Mouse (Mus musculus) mouse trophoblast stem cell (cell line): ENCODE measurements around the gene Dnm2.

Source experiments
- in situ Hi-C, 2 experiments: fragments of 300-500 bp; cut with MseI, MboI; formaldehyde crosslinking; loops; 2 replicates in 1 of 2; 3 replicates in 1 of 2; pipeline ENCODE4 v1.15.1; 2025

Dnm2 gene

DNA sequence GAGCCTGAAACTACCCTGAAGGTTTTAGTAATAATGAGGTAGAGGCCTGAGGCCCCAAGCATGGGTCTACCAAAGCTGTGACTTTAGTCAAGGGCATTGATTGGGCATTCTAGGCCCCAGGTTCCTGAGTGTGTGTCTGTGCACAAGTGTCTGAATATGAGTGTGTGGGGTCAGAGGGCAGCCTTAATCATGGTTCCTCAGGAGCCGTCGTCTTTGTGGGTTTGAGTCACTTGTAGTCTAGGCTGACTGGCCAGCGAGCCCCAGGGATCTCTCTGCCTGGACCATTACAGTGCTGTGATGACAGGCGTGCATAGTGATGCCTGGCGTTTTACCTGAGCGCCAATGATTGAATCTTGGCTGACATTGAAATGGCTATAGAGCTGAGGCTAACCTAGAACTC is 3.5 kb downstream of the Dnm2 start:
- in situ Hi-C loops: no loop called here

DNA sequence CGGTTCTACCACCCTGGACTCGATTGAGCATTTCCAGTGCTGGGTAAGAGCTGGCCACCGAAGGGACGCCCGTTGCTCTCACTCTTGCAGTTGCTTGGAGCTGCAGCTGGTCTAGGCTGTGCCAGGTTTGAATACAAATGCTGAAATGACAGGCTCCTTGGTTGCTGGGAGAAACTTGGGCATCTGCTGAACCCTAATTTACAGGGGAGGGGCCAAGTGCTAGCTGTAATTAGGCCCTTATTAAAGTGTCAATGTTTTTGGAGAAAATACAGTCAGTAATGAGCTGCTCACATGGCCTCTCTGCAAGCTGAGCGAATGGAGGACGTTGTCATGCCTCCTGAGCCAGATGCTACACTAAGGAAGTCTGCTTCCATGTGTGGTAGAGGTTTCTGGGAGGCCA is 6.0 kb downstream of the Dnm2 start:
- in situ Hi-C loops: no loop called here

DNA sequence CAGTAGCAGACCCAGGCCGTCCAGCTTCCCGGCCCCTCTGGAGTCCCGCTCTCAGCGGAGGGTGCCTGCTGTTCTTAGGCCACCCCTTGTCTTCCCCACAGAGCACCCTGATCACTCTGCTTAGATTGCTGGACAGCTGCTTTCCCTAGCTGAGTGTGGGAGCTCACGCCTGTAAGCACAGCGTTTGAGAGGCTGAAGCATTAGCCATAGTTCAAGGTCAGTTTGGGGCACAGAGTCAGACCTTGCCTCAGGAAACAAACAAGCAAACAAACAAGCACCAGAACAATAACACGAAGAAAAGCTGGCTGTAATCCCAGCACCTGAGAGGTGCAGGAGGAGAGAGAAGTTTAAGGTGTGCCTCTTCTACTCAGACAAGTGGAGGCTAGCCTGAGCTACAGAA is 7.4 kb downstream of the Dnm2 start:
- in situ Hi-C loops: no loop called here

DNA sequence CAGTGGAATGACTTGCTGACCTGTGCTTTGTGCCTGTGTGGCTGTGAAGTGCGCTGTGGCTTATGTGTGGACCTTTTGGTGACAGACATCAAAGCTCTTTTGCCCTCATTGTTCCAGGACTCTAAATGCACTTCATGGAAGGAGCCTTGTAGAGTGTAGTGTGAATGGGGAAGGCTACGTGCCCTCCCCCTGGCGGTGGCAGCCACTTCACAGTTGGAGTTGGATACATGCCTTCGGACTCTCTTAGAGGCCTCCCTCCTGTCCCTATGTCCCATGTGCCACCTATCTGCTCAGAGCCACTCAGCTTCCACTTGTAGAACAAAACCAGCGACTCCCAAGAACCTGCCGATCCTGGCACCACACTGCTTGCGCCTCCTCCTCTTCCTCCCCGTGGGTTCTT is 9.1 kb downstream of the Dnm2 start:
- in situ Hi-C loops: no loop called here

DNA sequence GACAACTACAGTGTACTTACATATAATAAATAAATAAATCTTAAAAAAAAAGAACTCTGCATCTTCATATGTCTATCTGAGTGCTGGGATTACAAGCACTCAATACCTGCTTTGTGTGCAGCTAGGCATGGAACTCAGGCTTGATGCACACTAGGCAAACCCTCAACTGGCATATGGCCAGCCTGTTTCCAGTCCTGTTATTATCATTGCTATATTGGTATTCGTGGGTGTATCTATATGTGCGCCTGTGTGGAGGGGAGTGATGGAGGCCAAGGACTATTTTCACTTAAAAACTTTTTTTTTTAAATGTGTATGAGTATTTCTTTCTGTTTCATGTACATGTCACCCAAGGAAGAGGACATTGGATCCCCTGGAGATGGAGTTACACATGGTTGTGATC is 9.7 kb downstream of the Dnm2 start:
- in situ Hi-C loops: no loop called here

DNA sequence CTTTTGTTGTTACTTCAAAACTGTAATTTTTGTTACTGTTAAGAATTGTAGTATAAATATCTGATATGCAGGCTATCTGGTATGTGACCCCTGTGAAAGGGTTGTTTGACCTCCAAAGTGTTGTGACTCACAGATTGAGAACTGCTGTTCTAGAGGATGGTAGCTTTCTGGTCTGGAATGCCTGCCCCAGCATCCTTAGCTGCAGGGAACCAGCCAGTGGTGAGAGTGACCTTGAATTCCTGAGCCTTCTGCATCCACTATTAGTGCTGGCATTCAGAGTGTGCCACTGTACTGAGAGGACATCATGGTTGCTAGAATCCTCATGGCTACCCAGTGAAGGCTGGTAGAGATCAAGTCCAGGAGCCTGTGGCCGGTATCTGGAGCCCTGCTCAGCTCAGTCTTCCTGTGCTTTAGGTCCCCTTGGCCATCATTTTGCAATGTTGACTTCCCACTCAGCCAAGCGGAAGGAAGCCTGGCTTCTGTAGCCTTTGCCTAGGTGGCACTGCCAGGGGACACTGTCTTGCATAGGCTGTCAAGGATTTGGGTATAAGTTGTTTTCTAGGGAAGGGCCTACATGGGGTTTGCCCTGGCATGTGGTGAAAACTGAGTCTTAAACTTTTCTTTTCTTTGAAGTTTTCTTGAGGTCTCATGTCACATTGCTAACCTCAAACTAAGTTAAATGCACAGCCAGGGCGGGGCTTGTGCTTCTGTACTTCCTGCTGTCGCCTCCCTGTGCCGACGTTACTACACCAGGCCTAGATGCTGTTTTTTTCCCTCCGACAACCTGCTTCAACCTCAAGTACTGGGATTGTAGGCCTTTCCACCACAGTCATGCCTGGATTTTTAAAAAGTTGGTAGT is 11.3 kb downstream of the Dnm2 start:
- in situ Hi-C loops: no loop called here

DNA sequence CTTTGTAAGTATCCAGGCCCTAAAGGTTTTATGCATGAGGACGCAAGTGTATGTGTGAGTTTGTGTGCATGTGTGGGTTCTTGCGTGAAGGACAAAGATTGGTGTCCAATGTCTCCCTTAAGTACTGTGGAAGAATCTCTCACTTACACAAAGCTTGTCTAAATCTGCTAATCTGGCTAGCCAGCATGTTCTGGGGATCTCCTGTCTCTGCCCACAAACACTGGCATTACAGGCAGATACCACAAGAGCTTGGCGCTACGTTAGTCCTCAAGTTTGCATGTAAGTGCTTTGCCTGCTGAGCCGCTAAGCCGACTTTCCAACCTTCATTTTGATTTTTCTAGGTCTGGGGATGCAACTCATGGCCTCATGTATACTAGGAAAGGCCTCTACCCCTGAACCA is 12.9 kb downstream of the Dnm2 start:
- in situ Hi-C loops: no loop called here

DNA sequence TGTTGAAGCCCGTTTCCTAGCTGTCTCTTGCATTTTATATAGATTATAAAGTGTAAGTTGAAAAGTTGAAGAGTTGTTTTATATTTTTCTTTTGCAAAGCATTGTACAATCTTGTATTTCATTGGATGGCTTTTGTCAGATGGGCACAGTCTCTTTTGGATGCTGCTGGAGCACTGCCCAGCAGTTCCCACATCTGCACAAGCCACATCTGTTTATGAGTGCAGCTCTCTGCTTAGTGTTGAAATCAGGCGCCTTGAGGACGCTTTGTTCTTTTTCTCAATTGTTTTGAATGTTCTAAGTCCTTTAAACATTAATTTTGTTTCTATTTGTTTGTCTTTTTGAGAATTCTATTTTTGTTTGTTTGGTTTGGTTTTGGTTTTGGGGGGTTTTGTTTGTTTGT is 13.5 kb downstream of the Dnm2 start:
- in situ Hi-C loops: no loop called here

DNA sequence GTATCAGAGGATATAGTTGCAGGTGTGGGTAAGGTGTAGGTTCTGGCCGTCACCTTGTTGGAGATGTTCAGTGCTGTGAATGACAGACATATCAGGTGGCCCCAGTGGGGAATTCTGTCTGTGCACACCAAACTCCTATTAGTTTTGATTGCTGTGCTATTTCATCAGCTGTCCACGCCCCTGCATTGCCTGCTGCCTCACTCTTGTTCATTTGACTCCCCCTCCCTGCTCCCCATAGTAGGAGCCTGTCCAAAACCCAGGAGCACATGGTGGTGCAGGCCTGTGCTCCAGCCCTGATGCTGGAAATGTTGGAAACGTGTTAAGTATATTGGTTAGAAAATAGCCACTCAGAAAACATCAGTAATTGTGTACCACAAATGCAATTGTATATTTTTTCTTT is 14.7 kb downstream of the Dnm2 start:
- in situ Hi-C loops: no loop called here

DNA sequence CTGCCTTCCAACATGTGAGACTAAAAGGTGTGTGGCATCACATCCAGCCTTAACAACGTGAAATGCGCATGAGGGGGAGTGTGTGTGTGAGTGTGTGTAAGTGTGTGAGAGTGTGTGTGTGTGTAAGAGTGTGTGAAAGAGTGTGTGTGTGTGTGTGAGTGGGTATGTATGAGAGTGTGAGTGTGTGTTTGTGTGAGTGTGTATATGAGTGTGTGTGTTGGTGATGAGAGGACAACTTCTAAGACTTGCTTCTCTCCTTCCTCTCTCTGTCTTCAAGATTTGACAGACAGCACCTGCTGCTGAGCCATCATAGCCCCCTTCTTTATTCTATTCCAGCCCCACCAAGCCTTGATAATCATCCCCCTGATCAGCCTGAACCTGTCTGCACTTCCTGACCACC is 15.2 kb downstream of the Dnm2 start:
- in situ Hi-C loops: no loop called here

DNA sequence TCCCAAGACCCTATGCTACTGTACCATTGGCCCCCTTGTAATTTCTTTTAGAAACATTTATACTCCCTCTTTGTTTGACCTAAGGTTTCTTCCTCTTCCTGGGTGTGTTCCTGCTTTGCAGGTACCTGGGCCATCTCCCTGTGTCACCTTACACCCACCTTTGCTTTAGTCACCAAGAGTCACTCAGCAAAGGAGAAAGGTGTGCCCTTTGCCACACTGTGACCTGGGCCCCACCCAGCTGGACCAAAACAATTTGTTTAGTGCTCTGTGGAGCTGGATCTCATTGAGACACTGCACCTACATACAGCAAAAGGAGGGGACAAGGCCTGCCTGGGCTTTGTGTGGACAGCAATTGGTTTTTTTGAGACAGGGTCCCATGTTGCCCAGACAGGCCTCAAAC is 15.7 kb downstream of the Dnm2 start:
- in situ Hi-C loops: no loop called here

DNA sequence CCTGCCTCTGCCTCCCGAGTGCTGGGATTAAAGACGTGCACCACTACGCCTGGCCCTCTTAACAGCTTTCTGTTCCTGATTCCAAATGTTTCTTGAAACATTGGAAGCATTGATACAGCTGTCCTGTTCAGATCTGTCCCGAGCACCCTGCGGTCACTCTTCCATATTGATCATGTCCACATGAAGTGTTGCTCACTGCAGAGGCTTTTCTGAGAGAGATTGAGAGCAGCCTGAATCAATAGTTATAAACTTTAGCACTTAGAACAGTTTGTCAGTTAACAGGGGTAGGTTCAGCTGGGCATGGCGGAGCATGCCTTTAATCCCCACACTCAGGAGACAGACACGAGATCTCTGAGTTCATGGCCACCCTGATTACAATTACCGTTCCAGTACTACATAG is 19.1 kb downstream of the Dnm2 start:
- in situ Hi-C loops: no loop called here

DNA sequence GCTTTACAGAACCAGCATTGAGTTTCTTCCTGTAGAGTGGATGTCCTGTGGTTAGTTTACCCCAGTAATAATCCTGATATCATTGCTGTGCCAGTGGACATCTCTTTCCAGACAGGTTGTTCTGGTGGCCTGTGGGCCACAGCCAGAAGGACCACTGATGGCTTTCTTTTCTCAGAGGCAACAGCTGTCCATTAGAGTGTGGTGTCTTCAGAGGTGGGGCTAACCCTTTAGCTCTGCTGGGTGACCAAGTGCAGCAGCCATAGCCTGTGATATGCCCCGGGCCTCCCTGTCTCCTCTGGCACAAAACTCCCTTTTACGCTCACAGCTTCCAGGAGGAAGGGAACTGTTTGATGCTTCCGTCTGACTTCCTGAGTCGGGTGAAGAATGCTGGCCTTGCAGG is 19.9 kb downstream of the Dnm2 start:
- in situ Hi-C loops: no loop called here

DNA sequence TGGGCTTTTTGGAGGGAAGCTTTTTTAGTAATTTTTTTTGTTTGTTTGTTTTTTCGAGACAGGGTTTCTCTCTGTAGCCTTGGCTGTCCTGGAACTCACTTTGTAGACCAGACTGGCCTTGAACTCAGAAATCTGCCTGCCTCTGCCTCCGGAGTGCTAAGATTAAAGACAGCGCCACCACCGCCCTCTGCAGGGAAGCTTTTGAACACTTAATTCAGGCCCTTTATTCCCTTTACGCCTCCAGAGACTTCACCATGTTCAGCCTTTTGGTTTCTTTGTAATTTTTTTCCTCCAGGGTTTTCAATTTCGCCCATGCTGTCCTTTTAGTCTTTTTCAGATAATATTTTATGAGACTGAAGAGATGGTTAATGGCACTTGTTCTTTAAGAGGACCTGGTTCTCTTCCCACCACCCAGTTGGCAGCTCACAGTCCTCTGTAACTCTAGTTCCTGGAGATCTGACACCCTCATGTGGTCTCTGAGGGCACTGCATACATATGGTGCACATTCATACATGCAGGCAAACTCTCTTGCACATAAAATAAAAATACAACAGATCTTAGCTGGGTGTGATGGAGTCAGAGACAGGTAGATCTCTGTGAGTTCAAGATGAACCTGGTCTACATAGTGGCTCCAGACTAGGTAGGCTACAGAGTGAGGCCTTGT is 20.5 kb downstream of the Dnm2 start:
- in situ Hi-C loops: no loop called here

DNA sequence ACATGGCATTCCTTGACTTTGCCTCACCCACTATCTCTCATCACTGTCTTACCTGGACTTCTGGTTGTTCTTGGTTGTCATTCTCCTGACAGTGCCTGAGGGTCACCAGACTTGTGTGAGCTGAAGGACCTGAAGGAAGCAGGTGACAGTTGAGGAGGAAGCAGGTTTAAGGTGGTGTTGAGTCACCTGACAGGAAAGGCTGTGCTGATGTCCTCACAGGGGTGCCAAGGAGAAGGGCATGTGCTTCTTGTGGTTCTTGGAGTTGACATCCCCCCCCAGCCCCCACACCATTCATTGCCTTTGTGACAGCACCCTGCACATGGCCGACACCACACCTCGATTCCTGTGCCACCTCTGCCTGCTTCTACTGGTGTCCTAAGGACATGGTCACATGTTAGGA is 23.1 kb downstream of the Dnm2 start:
- in situ Hi-C loops: no loop called here

DNA sequence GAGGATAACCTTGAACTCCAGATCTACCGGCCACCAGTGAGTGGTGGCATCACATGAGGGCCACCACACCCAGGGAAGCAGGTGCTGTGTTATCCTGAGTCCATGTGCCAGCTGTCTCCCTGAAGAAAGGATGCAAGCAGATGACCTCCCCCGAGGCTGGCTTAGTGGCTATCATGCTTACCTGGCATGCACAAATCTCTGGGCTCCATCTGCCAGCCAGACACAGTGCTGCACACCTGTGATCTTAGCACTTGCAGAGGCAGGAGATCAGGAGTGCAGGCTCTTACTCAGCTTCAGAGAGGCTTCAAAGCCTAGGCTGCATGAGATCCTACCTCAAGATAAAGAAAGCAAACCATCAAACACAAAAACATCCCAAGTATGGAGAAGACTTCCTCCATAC is 25.0 kb downstream of the Dnm2 start:
- in situ Hi-C loops: no loop called here

DNA sequence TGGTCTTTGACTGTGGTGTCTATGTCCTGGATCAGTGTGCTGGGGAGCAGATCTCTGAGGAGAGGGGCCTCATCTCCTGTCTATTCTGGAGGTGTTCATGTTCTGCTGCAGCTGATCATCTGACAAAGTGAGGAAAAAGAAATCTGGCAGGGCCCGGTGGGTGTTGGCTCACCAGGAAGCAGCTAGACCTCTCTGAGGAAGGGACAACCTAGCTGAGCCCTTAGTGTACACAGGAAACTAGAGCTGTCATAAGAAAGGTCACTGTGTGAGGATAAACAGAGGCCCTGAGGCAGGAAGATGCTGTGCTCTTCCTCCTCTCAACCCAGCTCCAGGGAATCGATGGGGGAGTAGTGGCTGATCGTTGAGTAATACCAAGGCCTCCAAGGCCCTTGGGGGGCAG is 25.6 kb downstream of the Dnm2 start:
- in situ Hi-C loops: no loop called here

DNA sequence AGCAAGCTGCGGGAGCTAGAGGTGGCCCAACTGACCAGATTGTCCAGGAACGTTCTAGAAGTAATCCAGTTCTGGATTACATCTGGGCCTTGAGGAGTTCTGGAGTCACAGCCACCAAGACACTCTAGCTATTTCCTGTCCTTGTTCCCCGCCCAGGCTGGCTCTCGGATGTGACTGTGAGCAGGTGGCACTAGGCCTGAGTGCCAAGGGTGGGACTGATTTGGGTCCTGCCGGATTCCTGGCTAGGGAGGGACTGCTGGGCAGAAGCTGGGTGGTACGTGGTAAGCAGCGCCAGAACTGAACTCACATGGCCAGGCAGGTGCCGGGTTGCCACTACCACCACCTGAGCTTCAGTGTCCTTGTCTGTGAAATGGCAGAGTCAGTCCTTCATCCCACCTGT is 26.7 kb downstream of the Dnm2 start:
- in situ Hi-C loops: no loop called here

DNA sequence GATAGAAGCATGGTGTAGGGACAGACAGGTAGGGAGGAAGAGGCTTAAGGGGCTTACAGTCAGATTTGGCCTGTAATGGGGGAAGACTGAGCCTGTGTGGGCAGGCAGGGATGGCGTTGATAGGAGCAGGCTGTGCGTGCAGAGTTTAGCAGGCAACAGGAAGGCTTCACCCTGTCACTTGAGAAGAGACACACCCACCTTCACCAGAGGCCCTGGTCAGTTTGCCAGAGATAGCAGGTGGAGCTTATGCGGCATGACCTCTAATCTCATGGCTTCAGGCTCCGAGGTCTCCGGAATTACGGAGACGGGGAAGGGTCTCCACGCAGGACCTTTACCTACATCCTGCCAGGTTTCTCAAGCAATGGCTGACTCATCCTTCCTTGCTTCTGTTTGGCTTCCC is 27.2 kb downstream of the Dnm2 start:
- in situ Hi-C loops: no loop called here

DNA sequence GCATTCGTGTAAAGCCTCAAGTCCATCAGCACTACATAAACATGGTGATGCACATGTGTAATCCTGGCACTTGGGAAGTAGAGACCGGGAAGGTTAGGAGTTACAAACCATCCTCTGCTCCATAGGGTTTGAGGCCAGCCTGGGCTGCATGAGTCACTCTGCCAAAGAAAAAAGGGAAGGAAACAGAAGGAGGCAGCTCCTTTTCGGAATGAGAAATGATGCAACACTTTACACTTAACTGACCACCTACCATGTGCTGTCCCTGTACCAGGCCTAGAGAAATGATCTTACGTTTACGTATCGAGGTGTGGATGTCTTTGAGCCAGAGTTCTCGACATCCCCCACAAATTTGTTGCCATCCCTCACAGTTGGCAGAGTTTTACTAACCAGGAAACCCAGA is 28.3 kb downstream of the Dnm2 start:
- in situ Hi-C loops: no loop called here

DNA sequence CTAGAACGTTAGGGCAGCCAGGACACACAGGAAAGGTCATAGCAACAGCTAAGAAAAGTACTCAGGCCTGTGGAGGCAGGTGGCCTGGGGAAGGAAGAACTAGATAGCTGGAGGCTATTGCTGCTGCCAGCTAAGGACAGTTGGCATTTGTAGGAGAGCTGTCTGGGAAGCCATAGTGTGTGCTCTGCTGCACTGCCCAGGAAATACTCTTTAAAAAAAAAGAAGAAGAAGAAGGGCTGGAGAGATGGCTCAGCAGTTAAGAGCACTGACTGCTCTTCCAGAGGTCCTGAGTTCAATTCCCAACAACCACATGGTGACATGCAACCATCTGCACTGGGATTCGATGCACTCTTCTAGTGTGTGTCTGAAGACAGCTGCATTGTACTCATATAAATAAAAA is 28.8 kb downstream of the Dnm2 start:
- in situ Hi-C loops: no loop called here

DNA sequence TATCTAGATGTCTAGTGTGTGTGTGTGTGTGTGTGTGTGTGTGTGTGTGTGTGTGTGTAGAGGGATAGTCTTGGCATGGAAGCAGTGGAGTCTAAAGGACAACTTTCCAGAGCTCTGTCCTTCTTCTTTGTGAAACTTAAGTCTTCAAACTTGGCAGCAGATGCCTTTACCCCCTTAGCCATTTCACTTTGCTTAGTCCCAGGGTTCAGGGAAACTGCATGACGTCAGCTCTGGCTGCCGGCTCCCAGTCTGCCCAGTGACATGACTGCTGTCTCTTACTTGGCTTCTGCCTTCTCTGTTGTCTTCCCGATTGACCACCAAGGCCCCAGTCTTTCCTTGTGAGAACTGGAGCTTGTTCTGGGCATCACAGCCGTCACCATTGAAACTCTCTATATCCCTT is 29.8 kb downstream of the Dnm2 start:
- in situ Hi-C loops: no loop called here

DNA sequence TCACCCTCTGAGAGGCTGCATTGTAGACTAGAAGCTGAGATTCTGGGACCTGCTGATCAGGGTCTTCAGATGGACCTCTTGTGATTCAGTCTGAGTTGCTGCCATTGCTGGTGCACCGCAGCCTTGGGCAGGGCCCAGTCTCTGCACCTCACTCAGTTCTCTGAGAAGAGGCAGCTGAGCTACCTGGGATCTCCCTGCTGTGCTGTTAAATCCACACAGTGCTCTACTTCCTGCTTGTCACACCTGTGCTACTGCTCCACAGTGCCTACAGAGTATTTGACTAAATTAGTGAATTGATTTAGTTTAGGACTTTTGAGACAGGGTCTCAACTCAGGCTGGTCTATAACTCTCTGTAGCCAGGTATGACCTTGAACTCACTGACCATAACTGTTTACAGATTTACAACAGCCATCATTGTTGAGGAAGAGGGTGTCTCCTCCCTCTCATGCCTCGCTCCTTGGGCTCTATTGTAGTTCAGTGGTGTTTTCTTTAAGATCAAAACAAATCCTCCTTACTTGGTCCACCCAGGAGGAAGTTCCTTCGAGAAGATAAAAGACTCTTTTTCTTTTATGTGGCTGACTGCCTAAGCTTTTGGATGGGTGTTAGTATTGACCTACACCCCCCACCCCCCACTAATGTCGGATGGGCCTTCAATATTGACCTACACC is 30.5 kb downstream of the Dnm2 start:
- in situ Hi-C loops: no loop called here
